Mouse (Mus musculus): ENCODE measurements around the gene Kcnh1.

Kcnh1 gene

GRCm38 (mm10) chr1:192525711-192526350 lies 335.3 kb downstream of the Kcnh1 start:
- DNase-seq (ENCODE audit: low spot score) = no peak

- DNase-seq (ENCODE audit: low spot score) = no peak
Observed at GRCm38 (mm10) chr1:192531490-192532146, 341.0 kb downstream of the Kcnh1 start.

- DNase-seq (ENCODE audit: low spot score) = no peak
Observed at GRCm38 (mm10) chr1:192532212-192532611, 341.6 kb downstream of the Kcnh1 start.

- no peak for DNase-seq (ENCODE audit: low spot score)
Observed at GRCm38 (mm10) chr1:192533016-192533415, 342.4 kb downstream of the Kcnh1 start.

- DNase-seq (ENCODE audit: low spot score) = no peak
Observed at GRCm38 (mm10) chr1:192536440-192536839, 345.9 kb downstream of the Kcnh1 start.

- DNase-seq (ENCODE audit: low spot score) = no peak
Observed at GRCm38 (mm10) chr1:192537169-192537568, 346.6 kb downstream of the Kcnh1 start.

GRCm38 (mm10) chr1:192542093-192542492 lies 351.5 kb downstream of the Kcnh1 start:
- no peak for DNase-seq (ENCODE audit: low spot score)

- DNase-seq (ENCODE audit: low spot score) = no peak
Observed at GRCm38 (mm10) chr1:192543686-192544085, 353.1 kb downstream of the Kcnh1 start.

GRCm38 (mm10) chr1:192544091-192544490 lies 353.5 kb downstream of the Kcnh1 start:
- DNase-seq (ENCODE audit: low spot score) = no peak

- DNase-seq (ENCODE audit: low spot score) = no peak
Observed at GRCm38 (mm10) chr1:192544901-192545300, 354.3 kb downstream of the Kcnh1 start.

GRCm38 (mm10) chr1:192546843-192547242 lies 356.3 kb downstream of the Kcnh1 start:
- DNase-seq (ENCODE audit: low spot score) = no peak

GRCm38 (mm10) chr1:192550561-192550960 lies 360.0 kb downstream of the Kcnh1 start:
- DNase-seq (ENCODE audit: low spot score) = no peak

GRCm38 (mm10) chr1:192555516-192555915 lies 364.9 kb downstream of the Kcnh1 start:
- no peak for DNase-seq (ENCODE audit: low spot score)

- DNase-seq (ENCODE audit: low spot score) = no peak
Observed at GRCm38 (mm10) chr1:192557978-192558594, 367.5 kb downstream of the Kcnh1 start.

GRCm38 (mm10) chr1:192559341-192559740 lies 368.8 kb downstream of the Kcnh1 start:
- no peak for DNase-seq (ENCODE audit: low spot score)

All from T-cell, adult 2 months (primary cell).